Mouse (Mus musculus): Measurements from ENCODE around the gene Tmem126b.

GRCm38 (mm10) chr7:90461441-90461840 lies 14.4 kb downstream of the Tmem126b start:
- TF ChIP-seq EP300 (optimal IDR thresholded peaks at IDR 0.05) (no peak), CTCF (IDR thresholded peaks at IDR 0.05; ENCODE audit: low read depth) (no peak)
